Mouse (Mus musculus): ENCODE data around the gene C2cd4b.

DNA sequence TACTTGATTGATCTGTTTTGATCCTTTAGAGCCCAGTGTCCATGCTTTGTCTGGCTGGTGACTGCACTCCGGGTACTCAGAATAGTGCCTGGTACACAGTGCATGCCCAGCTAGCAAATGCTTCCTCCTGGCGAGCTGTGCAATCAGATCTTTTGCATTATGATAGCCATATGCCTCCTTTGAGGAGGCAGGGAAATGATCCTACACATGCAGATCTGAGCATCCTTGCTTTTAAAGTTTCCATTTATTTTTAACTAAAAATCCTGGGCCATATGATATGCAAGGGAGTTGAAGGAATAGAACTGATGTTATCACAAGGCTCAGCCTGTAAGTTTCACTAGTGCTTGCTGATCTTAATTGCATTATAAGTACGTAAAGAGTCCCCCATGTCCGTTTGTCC, 9.6 kb downstream of the C2cd4b start:
- no peak for TF ChIP-seq POLR2A (IDR thresholded peaks at IDR 0.05; ENCODE audit: borderline replicate concordance, extremely low read depth, insufficient read depth, insufficient read length, poor library complexity, severe bottlenecking)
- no peak for TF ChIP-seq CTCF (IDR thresholded peaks at IDR 0.05; ENCODE audit: borderline replicate concordance, extremely low read depth, insufficient read depth, insufficient read length)
